Mouse (Mus musculus) heart, postnatal 25 days (tissue): ENCODE data around the gene Arid1b. TPM values are rescaled to one million over a fixed set of nuclear protein-coding genes. Genes with fewer than 3 reads are reported as not detected.

Source experiments
- DNase-seq: peaks from one replicate; pipeline ENCODE4 v3.0.0; 2022; ENCODE audit warnings: low spot score
- intact Hi-C: fragments of 180-260 bp; cut with DNase I; formaldehyde crosslinking; loops from one replicate; pipeline ENCODE4 v1.15.1; 2025
- total RNA-seq, 2 experiments: library from RNA; stranded (reverse); gene quantifications; 2 replicates each; pipeline ENCODE4 v1.2.3; 2021

The Arid1b gene
- total RNA-seq, 2 experiments from 2014 or later, result 28.2 to 32.0 TPM

DNA sequence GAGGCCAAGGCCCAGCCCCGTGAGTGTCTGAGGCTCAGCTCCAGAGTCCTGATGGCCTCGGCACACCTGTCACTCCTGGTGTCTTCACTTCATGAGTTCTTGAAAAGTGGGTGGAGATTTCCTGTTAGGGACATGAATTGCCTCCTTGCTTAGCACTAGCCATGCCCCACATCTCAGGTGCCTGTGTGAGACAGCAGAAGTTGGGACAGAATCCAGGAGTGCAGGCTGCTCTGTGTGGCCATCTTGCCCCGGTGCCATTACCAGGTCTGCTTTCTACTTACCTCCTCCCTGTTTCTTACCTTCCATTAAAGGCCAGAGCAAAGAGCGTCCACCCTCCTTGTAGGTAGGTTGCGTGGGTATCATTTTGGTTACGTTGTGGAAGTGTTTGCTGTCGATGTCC is 253.1 kb downstream of the Arid1b start:
- DNase-seq, result no peak
- intact Hi-C loops, result loop anchor here (5.0 kb wide), 1 partner anchor 40 kb away; no protein-coding TSS in a partner anchor

DNA sequence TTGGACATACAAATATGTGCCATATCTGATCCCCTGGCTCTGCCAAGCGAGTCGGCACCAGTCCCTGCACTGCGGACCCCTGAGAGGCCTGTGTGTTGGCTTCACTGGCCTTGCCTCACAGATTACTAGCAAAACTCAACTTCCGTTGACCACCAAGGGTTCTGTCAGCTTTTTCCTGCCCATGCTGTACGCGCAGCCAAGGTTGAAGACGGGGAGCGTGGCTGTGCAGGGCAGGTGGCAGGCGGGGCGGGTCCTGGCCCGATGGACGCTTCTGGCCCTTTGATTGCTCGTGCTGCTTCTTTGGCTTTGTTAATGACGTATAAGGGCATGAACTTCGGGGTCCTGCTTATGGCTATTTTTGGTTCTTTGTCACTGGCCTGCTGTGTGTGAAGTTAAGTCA is 253.6 kb downstream of the Arid1b start:
- intact Hi-C loops, result loop anchor here (5.0 kb wide), 1 partner anchor 40 kb away; no protein-coding TSS in a partner anchor
- no peak for DNase-seq

DNA sequence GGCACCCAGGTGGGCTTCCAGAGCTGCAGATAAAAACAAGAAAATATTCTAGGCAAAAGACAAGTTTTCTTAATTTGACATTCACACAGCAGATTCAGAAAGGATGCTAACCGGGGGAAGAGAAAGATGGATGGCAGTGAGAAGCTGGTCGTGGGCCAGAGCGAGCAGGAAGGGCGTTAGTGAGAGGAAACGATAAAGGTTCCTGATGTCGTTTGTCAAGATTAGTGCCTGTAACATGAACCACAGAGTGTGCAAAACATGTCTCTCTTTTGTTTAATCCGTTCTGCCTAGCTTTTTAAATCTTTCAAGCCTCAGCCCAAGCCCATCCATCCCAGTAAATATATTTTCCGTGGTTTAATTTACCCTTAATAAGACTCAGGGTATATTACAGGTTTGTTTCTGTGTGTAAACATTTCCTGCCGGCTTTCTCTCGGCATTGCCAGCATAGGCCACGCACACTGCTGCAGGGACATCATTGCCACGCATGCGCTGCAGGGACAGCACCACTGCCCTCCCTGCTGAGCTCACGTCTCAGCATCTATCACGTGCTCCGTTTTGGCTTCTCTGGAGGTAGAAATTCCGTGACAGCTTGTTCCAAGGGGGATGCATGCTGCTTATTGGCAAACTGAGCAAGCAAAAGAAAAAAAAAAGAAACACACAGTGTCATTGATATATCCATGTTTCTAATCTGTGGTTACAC is 255.0 kb downstream of the Arid1b start:
- no peak for DNase-seq
- intact Hi-C loops, result loop anchor here (5.0 kb wide), 1 partner anchor 42 kb away; no protein-coding TSS in a partner anchor

DNA sequence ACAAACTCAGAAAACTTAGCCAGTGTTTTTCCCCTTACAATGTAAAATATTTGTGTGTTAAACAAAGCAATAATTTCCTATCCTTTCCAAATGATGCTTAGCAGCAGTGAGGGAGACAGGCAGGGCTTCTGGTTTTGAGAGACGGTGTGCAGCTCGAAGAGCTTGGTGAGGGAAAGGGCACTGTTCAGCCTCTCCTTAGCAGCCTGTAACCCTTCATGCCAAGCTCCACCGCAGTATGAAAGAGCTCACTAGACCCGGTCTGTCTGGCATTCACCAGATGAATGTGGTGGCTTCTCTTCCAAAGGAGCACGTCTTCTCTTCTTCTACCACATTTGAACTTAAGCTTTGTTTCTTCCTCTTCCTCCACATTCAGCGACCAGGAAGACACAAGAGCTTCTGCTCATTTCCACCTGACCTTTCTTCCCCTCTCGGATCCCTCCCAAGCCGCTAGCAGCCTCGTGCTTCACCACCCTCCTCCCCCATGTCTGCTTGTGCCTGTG is 255.6 kb downstream of the Arid1b start:
- intact Hi-C loops, result loop anchor here (5.0 kb wide), 3 partner anchors 38 to 148 kb away; no protein-coding TSS in a partner anchor
- no peak for DNase-seq

DNA sequence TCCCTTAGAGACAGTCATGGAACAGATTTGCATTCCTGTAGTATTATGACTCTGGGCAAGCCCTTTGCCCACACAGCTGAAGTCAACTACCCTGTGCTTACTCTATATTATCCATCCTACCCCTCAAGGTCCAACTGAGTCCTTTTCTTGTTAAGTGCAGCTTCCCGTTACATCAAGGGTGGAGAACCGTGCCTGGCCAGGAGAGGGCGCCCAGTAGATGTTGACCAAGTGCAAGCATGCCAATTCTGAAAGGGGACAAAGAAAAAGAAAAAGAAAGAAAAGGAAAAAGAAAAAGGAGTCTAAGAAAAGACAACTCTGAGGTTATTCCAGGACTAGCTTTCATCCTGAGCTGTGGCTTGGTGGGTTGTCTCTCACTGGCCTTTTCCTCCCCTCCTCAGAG is 258.3 kb downstream of the Arid1b start:
- DNase-seq, result no peak
- intact Hi-C loops, result loop anchor here (5.0 kb wide), 2 partner anchors 35 to 145 kb away; no protein-coding TSS in a partner anchor

DNA sequence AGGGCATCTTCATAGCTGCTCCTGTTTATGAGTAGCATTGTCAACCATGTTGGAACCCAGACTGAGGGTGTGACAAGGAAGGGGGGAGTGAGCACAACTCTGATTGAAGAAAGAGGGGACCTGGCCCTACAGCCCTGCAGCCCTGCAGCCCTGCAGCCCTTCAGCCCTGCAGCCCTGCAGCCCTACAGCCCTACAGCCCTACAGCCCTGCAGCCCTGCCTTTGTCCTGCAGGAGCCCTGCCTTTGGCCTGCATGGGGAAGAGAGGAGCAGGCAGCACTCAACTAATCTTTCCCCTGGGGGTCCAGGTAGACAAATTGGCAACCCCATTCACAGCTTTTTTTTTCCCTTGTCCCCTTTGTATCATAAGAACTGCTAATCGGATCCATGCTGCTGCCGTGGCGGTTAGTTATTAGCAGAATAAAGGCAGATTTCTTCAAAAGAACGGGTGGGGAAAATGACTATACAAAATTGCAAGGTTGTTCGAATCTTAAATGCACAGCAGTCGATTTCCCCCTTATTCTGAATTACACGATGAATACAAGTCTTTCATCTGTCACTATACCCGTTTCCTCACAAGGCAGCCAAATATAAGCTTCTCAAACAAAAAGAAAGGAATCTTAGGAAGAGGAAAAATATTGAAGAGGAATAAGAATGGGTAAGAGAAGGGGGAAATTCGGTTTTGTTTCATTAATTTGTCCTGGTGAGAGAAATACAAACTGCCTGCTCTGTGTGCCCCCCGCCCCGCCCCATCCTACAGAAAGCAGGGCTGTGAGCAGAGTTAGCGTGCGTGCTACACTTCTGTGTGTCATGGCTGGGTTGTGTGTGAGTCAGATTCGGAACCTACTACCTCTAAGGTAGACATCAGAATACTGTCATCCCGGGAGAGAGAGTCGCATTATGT is 260.8 kb downstream of the Arid1b start:
- DNase-seq, result no peak
- intact Hi-C loops, result loop anchor here (5.0 kb wide), 2 partner anchors 32 to 142 kb away; no protein-coding TSS in a partner anchor

DNA sequence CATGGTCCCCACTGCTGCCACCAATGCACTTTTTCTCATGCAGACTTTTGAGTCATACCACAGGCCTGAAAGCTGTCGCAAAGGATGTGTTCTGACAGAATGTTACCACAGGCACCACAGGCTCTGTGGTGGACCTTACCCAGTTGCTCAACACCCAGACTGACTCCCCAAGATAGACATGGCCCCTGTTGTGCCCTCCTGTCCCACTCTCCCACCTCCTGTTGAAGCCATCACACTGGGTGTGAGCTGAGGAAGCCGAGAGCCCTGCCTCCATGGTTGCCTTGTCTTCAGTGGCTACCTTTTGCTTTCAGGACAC is 261.4 kb downstream of the Arid1b start:
- no peak for DNase-seq
- intact Hi-C loops, result no loop called here

DNA sequence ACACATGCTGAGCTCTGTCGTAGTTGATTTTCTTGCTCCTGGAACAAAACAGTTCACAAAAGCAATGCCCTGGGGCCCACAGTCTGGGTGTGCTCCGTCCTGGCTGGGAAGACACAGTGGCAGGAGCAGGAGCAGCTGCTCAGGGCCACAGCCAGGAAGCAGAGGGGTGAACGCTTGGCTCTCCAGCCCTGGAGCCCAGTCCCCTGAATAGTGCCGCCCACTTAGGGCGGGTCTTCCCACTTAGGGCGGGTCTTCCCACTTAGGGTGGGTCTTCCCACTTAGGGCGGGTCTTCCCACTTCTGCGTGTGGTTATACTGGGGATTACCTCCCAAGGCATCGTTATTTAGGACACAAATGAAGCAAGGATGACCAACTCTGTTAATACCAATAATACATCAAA is 264.8 kb downstream of the Arid1b start:
- DNase-seq, result no peak
- intact Hi-C loops, result no loop called here

DNA sequence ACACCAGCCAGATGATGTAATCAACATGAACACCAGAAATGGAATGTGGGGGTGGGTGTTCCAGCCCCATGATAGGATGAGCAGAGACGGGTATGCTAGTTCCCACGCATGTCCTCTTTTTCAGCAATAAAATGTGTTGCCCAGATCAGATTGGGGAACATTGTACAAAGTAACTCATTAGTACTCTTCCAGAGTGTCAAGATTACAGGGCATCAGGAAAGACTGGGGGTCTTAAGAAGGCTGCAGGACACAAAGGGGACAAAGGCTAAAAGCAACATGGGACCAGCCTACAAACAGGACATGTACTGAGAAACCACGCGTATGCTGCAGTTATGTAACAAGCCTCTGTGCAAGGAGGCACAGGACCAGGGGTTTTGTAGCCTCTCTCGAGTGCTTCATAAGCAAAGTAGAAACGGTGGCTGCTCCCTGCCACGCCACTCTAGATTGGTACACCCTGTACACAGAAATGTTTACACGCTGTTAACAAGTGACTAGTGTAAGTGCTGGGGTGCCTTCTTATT is 267.1 kb downstream of the Arid1b start:
- intact Hi-C loops, result no loop called here
- DNase-seq, result no peak

DNA sequence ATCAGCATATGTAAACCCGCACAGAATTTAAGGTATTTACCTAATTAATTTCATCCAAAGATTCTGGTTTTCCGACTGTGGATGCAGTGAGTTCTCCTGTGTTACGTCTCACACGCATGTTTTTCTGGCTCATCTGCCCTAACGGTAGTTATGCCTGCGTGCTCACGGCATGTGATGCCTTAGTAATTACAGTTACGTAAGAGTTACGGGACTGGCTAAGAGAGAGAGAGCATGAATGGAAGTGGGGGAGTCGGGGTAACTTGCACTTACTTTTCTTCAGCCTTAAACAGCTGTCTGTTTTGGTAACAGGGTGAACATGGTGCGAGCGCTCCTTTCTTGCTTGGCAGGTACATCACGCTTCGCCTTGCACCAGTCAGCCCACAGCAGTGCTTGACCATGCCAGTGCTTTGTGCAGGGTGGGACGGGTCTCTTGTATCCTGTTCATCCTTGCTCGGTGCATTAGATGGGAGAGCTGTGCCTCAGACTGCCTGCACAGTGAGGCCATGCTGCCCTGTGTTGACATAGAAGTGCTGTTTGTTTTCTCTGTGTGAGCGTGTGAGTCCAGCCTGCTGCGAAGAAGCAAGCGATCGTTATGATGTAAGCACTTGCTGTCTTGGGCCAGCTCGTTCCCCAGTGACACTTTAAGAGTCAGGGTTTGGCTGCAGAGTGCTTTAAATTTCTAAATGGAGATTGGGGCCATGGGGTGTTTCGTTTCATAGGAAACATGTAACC is 267.9 kb downstream of the Arid1b start:
- peak; percentile 21 for DNase-seq
- intact Hi-C loops, result no loop called here

DNA sequence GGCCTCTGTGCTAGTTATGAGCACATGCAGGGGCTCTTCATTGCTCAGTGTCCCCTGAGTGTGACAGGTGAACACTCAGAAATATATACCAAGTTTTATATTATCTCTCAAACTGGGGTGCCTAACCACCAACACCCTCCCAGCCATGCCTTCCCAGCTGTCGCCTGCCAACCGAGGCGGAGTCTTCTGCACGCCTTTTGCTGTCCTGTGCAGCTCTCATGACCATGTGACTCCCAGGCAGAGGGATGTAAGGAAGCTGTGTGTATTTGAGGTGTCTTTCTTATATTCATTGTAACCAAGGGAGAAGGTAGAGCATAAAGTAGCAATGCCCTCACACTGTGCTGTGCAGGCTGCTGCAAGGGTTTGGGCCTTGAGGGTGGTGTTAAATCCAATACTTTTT is 268.7 kb downstream of the Arid1b start:
- DNase-seq, result no peak
- intact Hi-C loops, result no loop called here

DNA sequence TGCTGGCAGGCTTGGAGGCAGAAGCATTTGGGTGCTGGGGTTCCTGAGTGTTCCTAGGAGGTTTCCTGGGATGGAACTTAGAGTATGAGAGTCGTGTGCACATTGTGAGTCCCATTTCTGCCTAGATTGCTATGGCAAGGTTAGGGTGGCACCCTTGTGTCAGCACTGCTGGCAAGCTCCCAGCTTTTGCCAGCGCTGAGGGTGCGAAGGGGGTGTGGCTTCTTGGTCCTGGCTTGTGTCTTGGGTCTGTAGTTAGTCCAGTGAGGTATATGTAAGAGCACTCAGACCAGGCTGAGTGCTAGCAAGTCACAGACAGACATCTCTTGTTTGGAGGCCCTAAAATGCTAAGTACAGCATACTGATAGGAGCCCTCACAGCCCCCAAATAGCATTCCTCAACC is 270.7 kb downstream of the Arid1b start:
- intact Hi-C loops, result no loop called here
- DNase-seq, result no peak

DNA sequence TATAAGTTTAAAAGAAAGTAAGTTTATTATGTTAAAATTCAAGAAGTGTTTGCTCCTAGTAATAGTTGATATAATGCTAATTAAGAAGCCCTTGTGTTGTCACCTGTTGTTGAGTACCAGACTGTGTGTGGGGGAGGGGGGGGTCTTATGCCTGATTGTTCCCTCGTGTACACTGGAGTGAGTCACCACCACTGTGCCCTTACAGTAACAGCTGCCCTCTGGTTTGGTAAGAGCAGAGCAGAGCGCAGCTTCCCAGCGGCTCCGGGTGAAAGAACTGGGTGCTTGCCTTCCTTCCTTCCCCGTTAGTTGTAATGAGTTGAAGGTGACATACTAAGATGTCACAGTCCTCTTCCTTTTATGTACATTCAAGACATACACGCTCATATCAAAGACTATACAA is 271.5 kb downstream of the Arid1b start:
- DNase-seq, result no peak
- intact Hi-C loops, result no loop called here

DNA sequence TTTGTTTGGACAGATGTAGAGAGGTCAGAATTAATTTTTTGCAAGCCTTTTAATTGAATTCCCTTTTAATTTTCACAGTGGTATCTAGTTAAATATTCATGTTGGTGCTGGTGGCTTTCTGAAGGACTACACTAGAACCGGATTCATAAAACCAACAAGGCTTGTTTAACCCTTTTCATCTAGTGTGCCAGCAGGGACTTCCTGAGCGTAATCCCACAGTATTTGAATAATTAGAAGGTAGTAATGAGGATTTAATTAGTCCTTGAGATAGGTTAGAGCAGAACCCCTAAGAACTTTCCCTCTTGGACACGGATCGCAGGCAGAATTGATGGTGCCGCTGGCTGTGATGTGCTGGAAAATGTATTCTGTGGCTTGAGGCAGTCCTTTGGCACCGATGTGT is 273.6 kb downstream of the Arid1b start:
- no peak for DNase-seq
- intact Hi-C loops, result no loop called here

DNA sequence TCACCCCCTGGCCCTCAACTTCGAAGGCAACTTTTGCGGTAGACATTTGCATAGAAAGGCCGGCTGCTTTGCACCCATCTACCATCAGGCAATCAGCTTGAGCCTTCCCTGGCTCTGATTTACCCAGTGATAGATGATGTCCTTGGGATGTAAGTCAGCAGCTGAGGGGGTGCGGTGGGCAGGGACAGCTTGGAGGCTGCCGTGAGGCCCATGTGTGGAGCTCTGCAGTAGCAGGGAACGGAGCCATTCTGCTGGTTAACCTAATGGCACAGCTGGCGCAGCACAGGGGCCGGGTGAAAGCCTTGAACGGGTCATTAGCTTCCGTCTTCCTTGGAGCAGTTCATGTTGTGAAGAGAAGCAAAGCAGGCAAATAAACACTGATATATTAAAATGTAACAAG is 275.2 kb downstream of the Arid1b start:
- intact Hi-C loops, result no loop called here

DNA sequence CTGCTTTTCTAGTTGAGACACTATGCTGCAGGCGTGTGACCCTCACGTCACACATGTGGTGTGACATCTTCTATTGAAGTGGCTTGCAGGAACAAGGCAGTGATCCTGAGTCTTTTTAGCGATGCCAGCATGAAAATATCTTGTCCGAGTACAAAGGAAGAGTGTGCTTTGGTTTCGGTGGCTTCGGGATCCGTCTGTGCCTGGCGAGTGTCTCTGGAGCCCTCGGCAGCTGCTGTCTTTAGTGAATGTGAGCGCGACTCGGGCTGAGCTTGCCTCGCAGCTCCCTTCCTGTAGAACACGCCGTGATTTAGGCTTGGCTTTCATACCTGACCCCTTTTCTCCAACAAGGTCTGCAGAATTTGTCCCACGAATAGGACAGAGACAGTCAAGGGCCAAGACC is 275.6 kb downstream of the Arid1b start:
- intact Hi-C loops, result no loop called here
- no peak for DNase-seq

More for the DNA sequence above, 275.2 kb downstream of the Arid1b start:
- DNase-seq, result no peak

DNA sequence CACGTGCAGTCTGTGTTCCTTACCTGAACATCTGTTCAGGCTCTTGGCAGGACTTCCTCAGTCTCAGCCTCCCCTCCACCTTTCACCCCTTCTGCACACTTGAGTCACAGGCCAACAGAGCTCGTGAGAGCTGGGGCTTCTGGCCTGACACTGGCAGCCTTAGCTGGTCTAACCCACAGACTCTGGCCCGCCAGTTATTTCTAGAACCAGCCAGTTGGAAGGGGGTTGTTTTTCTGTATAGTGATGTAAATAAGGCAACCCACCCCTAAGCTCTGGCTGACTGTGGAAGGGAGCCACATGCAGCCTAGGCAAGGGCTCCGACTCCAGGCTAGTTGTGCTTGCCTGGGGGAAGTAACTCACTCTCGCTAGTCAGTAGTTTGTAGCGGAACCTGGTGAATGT is 276.7 kb downstream of the Arid1b start:
- intact Hi-C loops, result no loop called here
- DNase-seq, result no peak

DNA sequence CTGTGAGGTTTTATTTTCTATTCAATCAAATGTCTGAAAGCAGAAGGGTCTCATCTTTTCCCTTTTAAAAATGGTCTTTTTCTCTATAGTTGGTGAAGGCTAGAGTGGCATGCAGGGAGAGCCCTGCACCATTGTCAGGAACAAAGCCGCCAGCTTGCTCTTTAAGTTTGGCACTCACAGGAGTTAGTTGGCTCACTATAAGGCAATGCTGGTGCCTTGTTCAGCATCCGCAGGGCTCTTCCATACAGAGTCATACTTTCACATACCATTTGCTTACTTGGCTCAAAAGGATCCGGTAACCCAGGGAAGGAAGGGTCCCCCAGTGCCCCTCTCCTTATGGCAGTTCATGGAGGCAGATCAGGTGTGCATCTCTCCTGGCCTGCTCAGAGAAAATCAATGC is 279.0 kb downstream of the Arid1b start:
- no peak for DNase-seq
- intact Hi-C loops, result no loop called here

DNA sequence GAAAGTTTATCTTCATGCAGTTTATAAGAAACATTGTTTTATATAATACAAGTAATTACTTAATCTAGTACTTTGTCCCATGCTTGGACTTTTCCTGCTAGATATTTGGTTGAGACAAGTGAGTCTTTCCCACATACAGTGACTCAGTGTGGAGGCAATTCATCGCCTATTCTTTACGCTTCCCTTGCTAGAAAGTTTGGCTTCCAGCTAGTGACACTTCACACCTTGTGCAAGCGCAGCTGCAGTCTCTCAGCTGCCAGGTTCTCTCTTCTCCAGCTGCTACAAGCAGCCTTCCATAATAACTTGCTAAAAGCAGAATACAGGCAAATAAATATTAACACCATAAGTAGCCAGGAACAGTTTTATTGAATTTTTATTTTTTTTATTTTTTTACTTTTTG is 279.6 kb downstream of the Arid1b start:
- intact Hi-C loops, result no loop called here
- no peak for DNase-seq

DNA sequence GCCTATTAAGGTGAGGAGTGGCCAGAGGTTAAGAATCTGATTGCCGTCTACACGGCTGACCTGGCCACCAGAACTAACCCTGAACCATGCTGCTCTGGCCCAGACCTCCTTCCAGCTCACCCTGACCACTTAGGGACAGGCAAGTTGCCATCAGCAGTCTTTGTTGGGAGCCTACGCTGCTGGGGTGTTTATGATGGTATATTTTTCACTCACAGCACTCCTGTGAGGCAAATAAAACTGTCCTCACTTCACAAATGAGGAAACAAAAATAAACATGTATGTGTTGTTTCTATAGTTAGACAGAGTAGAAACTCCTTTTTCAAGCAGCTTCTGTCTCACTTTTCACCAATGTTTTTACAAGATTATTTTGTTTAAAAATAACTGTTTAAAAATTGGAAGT is 280.3 kb downstream of the Arid1b start:
- intact Hi-C loops, result no loop called here

More for the DNA sequence above, 280.3 kb downstream of the Arid1b start:
- DNase-seq, result no peak
